In genomic region chr1:63857468-63857867, GRCm38 (mm10) we compare ENCODE assay signal across 21 mouse cellular contexts.
DNase-seq lines count a peak whose midpoint lies in the region; ATAC-seq lines count a peak whose summit lies in the region.
"Had no signal": no experiment of that assay in that cellular context is flagged by ENCODE, and none has a peak within 500 bp of the region (broad histone marks: within the 10 kb centered on the region; RNA-seq: fewer than 3 reads in every experiment).

No protein-coding gene starts in this region.

- H3K9me3 ChIP-seq in forebrain, embryonic 13.5 days (replicated peaks), result no peaks in the 10 kb centered on the region
- no peaks in the 10 kb centered on the region for H3K9me3 ChIP-seq in forebrain, embryonic 10.5 days
- no peaks in the 10 kb centered on the region for H3K9me3 ChIP-seq in midbrain, embryonic 13.5 days
- H3K9me3 ChIP-seq in midbrain, embryonic 10.5 days (replicated peaks), result no peaks in the 10 kb centered on the region
- no peaks in the 10 kb centered on the region for H3K9me3 ChIP-seq in hindbrain, embryonic 16.5 days (ENCODE audit: control insufficient read depth, low read length)
- no peaks in the 10 kb centered on the region for H3K9me3 ChIP-seq in neural tube, embryonic 14.5 days (ENCODE audit: control insufficient read depth, low read length)
- H3K9me3 ChIP-seq: G1E; heart, embryonic 10.5 days; limb, embryonic 10.5 days; megakaryocyte, embryonic 14.5 days had no signal

- no peak overlapping the region for H3K9ac ChIP-seq in forebrain, embryonic 13.5 days
- no peak overlapping the region for H3K9ac ChIP-seq in midbrain, embryonic 13.5 days (replicated peaks)
- no peak overlapping the region for H3K9ac ChIP-seq in hindbrain, embryonic 16.5 days (ENCODE audit: low read depth, low read length)
- no peak overlapping the region for H3K9ac ChIP-seq in neural tube, embryonic 14.5 days (replicated peaks; ENCODE audit: low read depth, low read length)
- H3K9ac ChIP-seq: liver, postnatal 0 days had no signal

- H3K4me2 ChIP-seq in forebrain, embryonic 13.5 days, result 0 out of 2 replicates have a peak overlapping the region, but pooled peaks have one; percentile 6
- H3K4me2 ChIP-seq in midbrain, embryonic 13.5 days (replicated peaks), result no peak overlapping the region; the same call in 1 of the 2 replicates
- no peak overlapping the region for H3K4me2 ChIP-seq in hindbrain, embryonic 16.5 days (ENCODE audit: low read length)
- H3K4me2 ChIP-seq in neural tube, embryonic 14.5 days (ENCODE audit: low read depth, low read length), result no peak overlapping the region

- H3K27me3 ChIP-seq in forebrain, embryonic 13.5 days, result no peaks in the 10 kb centered on the region
- no peaks in the 10 kb centered on the region for H3K27me3 ChIP-seq in forebrain, embryonic 10.5 days (ENCODE audit: poor library complexity, severe bottlenecking)
- no peaks in the 10 kb centered on the region for H3K27me3 ChIP-seq in midbrain, embryonic 13.5 days
- H3K27me3 ChIP-seq in midbrain, embryonic 10.5 days (ENCODE audit: low read depth, poor library complexity, severe bottlenecking), result no peaks in the 10 kb centered on the region
- H3K27me3 ChIP-seq in hindbrain, embryonic 16.5 days (replicated peaks; ENCODE audit: control insufficient read depth, insufficient read depth, low read length), result no peaks in the 10 kb centered on the region
- H3K27me3 ChIP-seq in neural tube, embryonic 14.5 days (ENCODE audit: control insufficient read depth, insufficient read depth, low read length), result no peaks in the 10 kb centered on the region

- no peak overlapping the region for H3K4me3 ChIP-seq in forebrain, embryonic 13.5 days
- H3K4me3 ChIP-seq in forebrain, embryonic 10.5 days, result no peak overlapping the region
- no peak overlapping the region for H3K4me3 ChIP-seq in midbrain, embryonic 13.5 days (replicated peaks)
- no peak overlapping the region for H3K4me3 ChIP-seq in midbrain, embryonic 10.5 days
- H3K4me3 ChIP-seq in hindbrain, embryonic 16.5 days (ENCODE audit: low read length), result no peak overlapping the region
- H3K4me3 ChIP-seq in neural tube, embryonic 14.5 days (ENCODE audit: low read depth, low read length), result no peak overlapping the region
- H3K4me3 ChIP-seq: heart, embryonic 10.5 days; left cerebral cortex, adult 2 months; limb, embryonic 10.5 days; megakaryocyte, embryonic 14.5 days had no signal

- peaks cover 15% of the 10 kb centered on the region for H3K4me1 ChIP-seq in forebrain, embryonic 13.5 days
- H3K4me1 ChIP-seq in forebrain, embryonic 10.5 days, result peaks cover 6% of the 10 kb centered on the region; the same call in 1 of the 2 replicates
- peaks cover 17% of the 10 kb centered on the region for H3K4me1 ChIP-seq in midbrain, embryonic 13.5 days (replicated peaks)
- H3K4me1 ChIP-seq in midbrain, embryonic 10.5 days, result no peaks in the 10 kb centered on the region; the same call in 1 of the 2 replicates
- H3K4me1 ChIP-seq in hindbrain, embryonic 16.5 days (ENCODE audit: control insufficient read depth, insufficient read depth, low read depth, low read length), result peaks cover 9% of the 10 kb centered on the region
- peaks cover 10% of the 10 kb centered on the region; the same call in 1 of the 2 replicates for H3K4me1 ChIP-seq in neural tube, embryonic 14.5 days (ENCODE audit: control insufficient read depth, insufficient read depth, low read length)
- H3K4me1 ChIP-seq: limb, embryonic 10.5 days had no signal

- H3K36me3 ChIP-seq in forebrain, embryonic 13.5 days (ENCODE audit: poor library complexity, severe bottlenecking), result no peaks in the 10 kb centered on the region
- no peaks in the 10 kb centered on the region for H3K36me3 ChIP-seq in forebrain, embryonic 10.5 days (replicated peaks)
- H3K36me3 ChIP-seq in midbrain, embryonic 13.5 days, result no peaks in the 10 kb centered on the region
- no peaks in the 10 kb centered on the region for H3K36me3 ChIP-seq in midbrain, embryonic 10.5 days
- no peaks in the 10 kb centered on the region for H3K36me3 ChIP-seq in hindbrain, embryonic 16.5 days (ENCODE audit: control insufficient read depth, insufficient read depth, low read length)
- H3K36me3 ChIP-seq in neural tube, embryonic 14.5 days (ENCODE audit: control insufficient read depth, insufficient read depth, low read length), result no peaks in the 10 kb centered on the region
- H3K36me3 ChIP-seq: G1E; heart, embryonic 10.5 days; limb, embryonic 10.5 days had no signal

- DNase-seq in forebrain, embryonic 10.5 days (ENCODE audit: extremely low spot score, low spot score), result no peak
- no peak for DNase-seq in midbrain, embryonic 10.5 days (ENCODE audit: low spot score)
- DNase-seq in testis, postnatal 10 days (ENCODE audit: low spot score), result no peak
- DNase-seq in ovary, postnatal 36 days (ENCODE audit: low spot score), result no peak
- DNase-seq: adrenal gland, postnatal 25 days; cerebellum, adult 11 months; heart, postnatal 10 days; kidney, adult 18-20 months; kidney, postnatal 36 days; layer of hippocampus, adult 9-11 months; liver, postnatal 0 days; thymus, postnatal 25 days had no signal

- H3K27ac ChIP-seq in forebrain, embryonic 13.5 days, result peak overlapping the region; percentile 59
- no peak overlapping the region for H3K27ac ChIP-seq in forebrain, embryonic 10.5 days
- H3K27ac ChIP-seq in midbrain, embryonic 13.5 days, result peak overlapping the region; percentile 87
- H3K27ac ChIP-seq in midbrain, embryonic 10.5 days (replicated peaks), result no peak overlapping the region
- H3K27ac ChIP-seq in hindbrain, embryonic 16.5 days (ENCODE audit: low read depth, low read length), result peak overlapping the region; percentile 74
- H3K27ac ChIP-seq in neural tube, embryonic 14.5 days (ENCODE audit: low read depth, low read length), result peak overlapping the region; percentile 68
- H3K27ac ChIP-seq: heart, embryonic 10.5 days; left cerebral cortex, adult 2 months; limb, embryonic 10.5 days had no signal

- WGBS in forebrain, embryonic 13.5 days, result 62% methylated on average over 5 of the region's 5 CpGs
- WGBS in forebrain, embryonic 10.5 days, result 89% methylated on average over 5 of the region's 5 CpGs
- WGBS in midbrain, embryonic 13.5 days, result 52% methylated on average over 5 of the region's 5 CpGs
- WGBS in midbrain, embryonic 10.5 days, result 88% methylated on average over 5 of the region's 5 CpGs
- 43% methylated on average over 5 of the region's 5 CpGs for whole genome bisulfite sequencing in hindbrain, embryonic 16.5 days
- 36% methylated on average over 5 of the region's 5 CpGs for WGBS in neural tube, embryonic 14.5 days

- ATAC-seq in forebrain, embryonic 13.5 days, result no peak
- ATAC-seq in midbrain, embryonic 13.5 days, result peak; percentile 30; the same call in 1 of the 2 replicates
- 0 out of 2 replicates have a peak, but pooled peaks have one; percentile 37 for ATAC-seq in hindbrain, embryonic 16.5 days
- ATAC-seq in neural tube, embryonic 14.5 days (ENCODE audit: low read depth), result no peak
- ATAC-seq: liver, postnatal 0 days had no signal

Comparison
In these comparisons a context has a peak if more than half of its experiments do, and no peak if none do; other contexts are left out.
1. H3K27ac ChIP-seq: peak in forebrain, embryonic 13.5 days (single experiment), midbrain, embryonic 13.5 days (single experiment), hindbrain, embryonic 16.5 days (single experiment) and neural tube, embryonic 14.5 days (single experiment); none in forebrain, embryonic 10.5 days (single experiment) and midbrain, embryonic 10.5 days (single experiment).
2. ATAC-seq: peak in midbrain, embryonic 13.5 days (single experiment) and hindbrain, embryonic 16.5 days (single experiment); none in forebrain, embryonic 13.5 days (single experiment) and neural tube, embryonic 14.5 days (single experiment).